Mouse (Mus musculus) liver, adult 2 months (tissue): ENCODE data around the gene Polr3c.

Experiments
- CTCF ChIP-seq: fragments of 200-500 bp; IDR thresholded peaks from 2 replicates; pipeline ENCODE4 v1.5.1; 2011; ENCODE audit warnings: low read depth, low read length, control low read depth
- POLR2A ChIP-seq: fragments of 200-500 bp; IDR thresholded peaks from 2 replicates; pipeline ENCODE4 v1.6.1; 2011; ENCODE audit warnings: low read length, control low read depth; ENCODE audit not compliant: insufficient read depth; ENCODE audit errors: extremely low read depth

DNA sequence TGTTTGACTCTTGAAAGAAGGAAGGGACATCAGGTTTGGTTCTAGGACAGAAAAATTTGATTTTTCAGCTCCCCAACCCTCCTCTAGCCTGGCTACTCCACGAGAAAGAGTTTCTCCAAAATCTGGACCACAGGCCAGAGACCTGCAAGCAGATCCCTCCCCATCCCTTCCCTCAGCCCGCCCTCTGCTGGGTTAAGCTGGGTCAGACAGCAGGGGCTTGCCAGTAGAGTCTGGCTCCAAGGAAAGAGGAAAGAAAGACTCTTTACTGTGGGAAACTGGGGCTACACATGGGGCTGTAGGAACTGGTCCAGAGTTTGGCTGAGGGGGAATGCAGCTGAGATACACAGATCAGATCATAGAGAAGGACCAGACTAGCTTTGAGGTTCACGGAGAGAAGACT is 34.9 kb downstream of the Polr3c start:
- peak; percentile 32; the same call in 1 of the 2 replicates for TF ChIP-seq CTCF
- no peak for TF ChIP-seq POLR2A
